Mouse (Mus musculus) activated CD4-positive, CD25-positive, alpha-beta regulatory T cell, adult 4 months (primary cell): ENCODE data around the gene Slc44a4. TPM values are rescaled to one million over a fixed set of nuclear protein-coding genes. Genes with fewer than 3 reads are reported as not detected.
"Not testable (repeated sequence)": the region's sequence is repeated elsewhere in the genome, so short reads cannot be mapped to it uniquely, and the experiment has no call there.

Experiments used
- ATAC-seq: one replicate; pipeline ENCODE4 v1.8.0; 2017
- polyA plus RNA-seq, 2 experiments: library from polyadenylated mRNA; unstranded; fragments of 100-300 nt; shearing (Covaris generic); gene quantifications; one replicate each; pipeline ENCODE4 v1.2.1; 2017

The Slc44a4 gene
- polyA plus RNA-seq, 2 experiments from 2014 or later = not detected

- no peak for ATAC-seq
These were observed 30.1 kb downstream of the Slc44a4 start for GRCm38 (mm10) chr17:34944362-34944761.

- no peak for ATAC-seq
These were observed 32.3 kb downstream of the Slc44a4 start for GRCm38 (mm10) chr17:34946486-34947140.

- no peak for ATAC-seq
These were observed 33.3 kb downstream of the Slc44a4 start for GRCm38 (mm10) chr17:34947606-34948005.

GRCm38 (mm10) chr17:34948721-34949552 is 34.7 kb downstream of the Slc44a4 start:
- not testable (repeated sequence) for ATAC-seq

- no peak for ATAC-seq
These were observed 35.3 kb downstream of the Slc44a4 start for GRCm38 (mm10) chr17:34949553-34949969.

GRCm38 (mm10) chr17:34950514-34951455 is 36.5 kb downstream of the Slc44a4 start:
- no peak for ATAC-seq

GRCm38 (mm10) chr17:34951636-34952377 is 37.5 kb downstream of the Slc44a4 start:
- no peak for ATAC-seq

- peak; percentile 52 for ATAC-seq
These were observed 38.2 kb downstream of the Slc44a4 start for GRCm38 (mm10) chr17:34952378-34953040.

- no peak for ATAC-seq
These were observed 39.0 kb downstream of the Slc44a4 start for GRCm38 (mm10) chr17:34953258-34953657.

- ATAC-seq = no peak
These were observed 39.6 kb downstream of the Slc44a4 start for GRCm38 (mm10) chr17:34953904-34954303.

GRCm38 (mm10) chr17:34954831-34955230 is 40.6 kb downstream of the Slc44a4 start:
- no peak for ATAC-seq

- ATAC-seq = no peak
These were observed 41.6 kb downstream of the Slc44a4 start for GRCm38 (mm10) chr17:34955884-34956283.

- no peak for ATAC-seq
These were observed 42.1 kb downstream of the Slc44a4 start for GRCm38 (mm10) chr17:34956340-34956739.

- ATAC-seq = not testable (repeated sequence)
These were observed 43.0 kb downstream of the Slc44a4 start for GRCm38 (mm10) chr17:34957291-34957690.

GRCm38 (mm10) chr17:34957966-34958365 is 43.7 kb downstream of the Slc44a4 start:
- ATAC-seq = not testable (repeated sequence)

- peak; percentile 28 for ATAC-seq
These were observed 44.5 kb downstream of the Slc44a4 start for GRCm38 (mm10) chr17:34958734-34959129.

- peak; percentile 90 for ATAC-seq
These were observed 45.0 kb downstream of the Slc44a4 start, which contains the start of gene Hspa1b for GRCm38 (mm10) chr17:34959130-34959778. TSS of gene Hspa1b (minus strand) at chr17:34959238.

- no peak for ATAC-seq
These were observed 45.7 kb downstream of the Slc44a4 start for GRCm38 (mm10) chr17:34959881-34960515.

- no peak for ATAC-seq
These were observed 46.6 kb downstream of the Slc44a4 start for GRCm38 (mm10) chr17:34960702-34961493.
